Mouse (Mus musculus): ENCODE measurements around the gene Gp5. TPM values are rescaled to one million over a fixed set of nuclear protein-coding genes. Genes with fewer than 3 reads are reported as not detected.
"Not testable (repeated sequence)": the region's sequence is repeated elsewhere in the genome, so short reads cannot be mapped to it uniquely, and the experiment has no call there.

The Gp5 gene
- total RNA-seq (2022), result 1 to 10 TPM in 1 of 4 experiments, under 1 TPM in 3; 0.74 to 1.6 (median 0.90) TPM

GRCm38 (mm10) chr16:30310647-30311046 lies at the start of gene Gp5:
Gene Gp5, minus strand, starts transcription at chr16:30310779.
- DNase-seq (ENCODE audit: low spot score in 2 of 2), result no peak

- DNase-seq (ENCODE audit: low spot score in 2 of 2), result not testable (repeated sequence)
Observed at GRCm38 (mm10) chr16:30353489-30353888, 42.9 kb upstream of the Gp5 start.

GRCm38 (mm10) chr16:30314236-30314635 lies 3.7 kb upstream of the Gp5 start:
- DNase-seq (ENCODE audit: low spot score in 2 of 2), result no peak

- no peak for DNase-seq (ENCODE audit: low spot score in 2 of 2)
Observed at GRCm38 (mm10) chr16:30310171-30310515, 436 bp downstream of the Gp5 start.

- peak in 1 of 2 experiments; percentile 39 for DNase-seq (ENCODE audit: low spot score in 2 of 2)
Observed at GRCm38 (mm10) chr16:30309395-30310170, 996 bp downstream of the Gp5 start.

- peak; percentile 43 to 60 for DNase-seq (ENCODE audit: low spot score in 2 of 2)
Observed at GRCm38 (mm10) chr16:30308616-30309394, 1.8 kb downstream of the Gp5 start.

GRCm38 (mm10) chr16:30307961-30308615 lies 2.5 kb downstream of the Gp5 start:
- DNase-seq (ENCODE audit: low spot score in 2 of 2), result no peak

- no peak for DNase-seq (ENCODE audit: low spot score in 2 of 2)
Observed at GRCm38 (mm10) chr16:30307306-30307705, 3.3 kb downstream of the Gp5 start.

- no peak for DNase-seq (ENCODE audit: low spot score in 2 of 2)
Observed at GRCm38 (mm10) chr16:30306102-30306501, 4.5 kb downstream of the Gp5 start.

- DNase-seq (ENCODE audit: low spot score in 2 of 2), result no peak
Observed at GRCm38 (mm10) chr16:30304236-30304635, 6.3 kb downstream of the Gp5 start.

- DNase-seq (ENCODE audit: low spot score in 2 of 2), result no peak
Observed at GRCm38 (mm10) chr16:30303411-30303810, 7.2 kb downstream of the Gp5 start.

- DNase-seq (ENCODE audit: low spot score in 2 of 2), result no peak
Observed at GRCm38 (mm10) chr16:30302686-30303085, 7.9 kb downstream of the Gp5 start.

- no peak for DNase-seq (ENCODE audit: low spot score in 2 of 2)
Observed at GRCm38 (mm10) chr16:30299711-30300277, 10.8 kb downstream of the Gp5 start.

GRCm38 (mm10) chr16:30297450-30297849 lies 13.1 kb downstream of the Gp5 start:
- DNase-seq (ENCODE audit: low spot score in 2 of 2), result no peak

GRCm38 (mm10) chr16:30296601-30297275 lies 13.8 kb downstream of the Gp5 start:
- no peak for DNase-seq (ENCODE audit: low spot score in 2 of 2)

- no peak for DNase-seq (ENCODE audit: low spot score in 2 of 2)
Observed at GRCm38 (mm10) chr16:30295106-30295505, 15.5 kb downstream of the Gp5 start.

GRCm38 (mm10) chr16:30290436-30290835 lies 20.1 kb downstream of the Gp5 start:
- DNase-seq (ENCODE audit: low spot score in 2 of 2), result no peak

GRCm38 (mm10) chr16:30285701-30286100 lies 24.9 kb downstream of the Gp5 start:
- no peak for DNase-seq (ENCODE audit: low spot score in 2 of 2)

- DNase-seq (ENCODE audit: low spot score in 2 of 2), result no peak
Observed at GRCm38 (mm10) chr16:30283743-30284337, 26.7 kb downstream of the Gp5 start.

- DNase-seq (ENCODE audit: low spot score in 2 of 2), result no peak
Observed at GRCm38 (mm10) chr16:30282844-30283495, 27.6 kb downstream of the Gp5 start, which contains the start of gene Lrrc15. Gene Lrrc15, minus strand, starts transcription at chr16:30283256.

Measured in left cerebral cortex, adult 8-10 months (tissue).